Mouse (Mus musculus) heart, postnatal 0 days (tissue): ENCODE data around the gene 4930447C04Rik.

Experiments
- CTCF ChIP-seq: IDR thresholded peaks from 2 replicates; pipeline ENCODE4 v1.5.1; 2016; ENCODE audit warnings: antibody characterized with exemption, control low read depth, low read depth
- EP300 ChIP-seq: IDR thresholded peaks from 2 replicates; pipeline ENCODE4 v1.6.1; 2016; ENCODE audit warnings: antibody characterized with exemption, low read depth

DNA sequence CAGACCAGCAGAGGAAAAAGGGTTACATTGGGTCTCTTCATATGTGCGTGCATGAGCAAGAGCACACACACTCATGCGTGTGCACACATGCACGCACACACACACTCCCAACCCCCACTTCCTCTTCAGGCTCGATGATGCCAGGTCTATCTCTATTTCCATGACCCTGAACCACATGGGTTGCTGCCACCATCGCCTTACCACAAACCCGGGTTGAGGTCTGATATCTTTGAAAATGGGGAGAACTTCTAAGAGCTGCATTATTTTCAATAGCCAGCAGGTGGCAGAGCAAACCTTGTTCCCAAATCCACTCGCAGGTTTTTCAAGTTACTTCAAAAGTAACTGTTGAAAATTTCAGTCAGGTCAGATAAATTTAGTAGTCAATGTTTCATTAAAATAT is 92.8 kb downstream of the 4930447C04Rik start:
- TF ChIP-seq CTCF (peak; percentile 59), EP300 (no peak)
